Mouse (Mus musculus): Measurements from ENCODE around the gene Ldlr.

GRCm38 (mm10) chr9:21749382-21750118 lies 26.3 kb downstream of the Ldlr start:
- TF ChIP-seq POLR2A (IDR thresholded peaks at IDR 0.05; ENCODE audit: low read depth, low read length) (no peak), CTCF (conservative IDR thresholded peaks at IDR 0.05; ENCODE audit: insufficient read depth, insufficient read length, low read depth, low read length) (no peak)

All from kidney, adult 2 months (tissue).